Mouse (Mus musculus): ENCODE data around the gene Tex21. TPM values are rescaled to one million over a fixed set of nuclear protein-coding genes. Genes with fewer than 3 reads are reported as not detected.
A peak's percentile ranks its signal among the peaks of the same experiment; 100 is the strongest.

Tex21 gene
- polyA plus RNA-seq, 1 experiment from 2014 or later, result not detected

DNA sequence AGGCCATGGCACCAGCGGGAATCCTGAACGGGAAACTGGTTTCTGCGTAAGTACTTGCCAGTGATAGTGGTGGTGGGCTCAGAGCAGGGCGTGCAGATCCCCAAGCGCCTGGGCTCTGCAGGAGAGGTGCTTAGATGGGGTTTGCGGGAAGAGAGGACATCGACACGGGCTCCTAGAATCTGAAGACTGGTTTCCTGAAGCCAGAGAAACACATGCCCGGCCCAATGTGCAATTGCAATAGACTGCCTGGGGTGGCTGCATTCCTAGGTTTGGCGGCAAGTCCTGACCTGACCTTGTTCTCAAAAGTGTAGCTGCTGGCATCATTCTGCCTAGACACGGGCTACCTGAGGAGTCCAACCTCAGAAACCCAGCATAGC, 8.9 kb upstream of the Tex21 start:
- Histone ChIP-seq H3K4me2 (peak overlapping the region; percentile 94), H3K27me3 (replicated peaks) (no peaks in the 10 kb centered on the region), H3K4me1 (peaks cover 36% of the 10 kb centered on the region), H3K9me3 (replicated peaks) (no peaks in the 10 kb centered on the region), H3K36me3 (peaks cover 9% of the 10 kb centered on the region; the same call in 1 of the 2 replicates), H3K27ac (peak overlapping the region; percentile 76), H3K4me3 (peak overlapping the region; percentile 71), H3K9ac (peak overlapping the region; percentile 77)
- peak; percentile 21 for ATAC-seq
- 0% methylated on average over 11 of the region's 11 CpGs for WGBS (ENCODE audit: insufficient replicate concordance)

DNA sequence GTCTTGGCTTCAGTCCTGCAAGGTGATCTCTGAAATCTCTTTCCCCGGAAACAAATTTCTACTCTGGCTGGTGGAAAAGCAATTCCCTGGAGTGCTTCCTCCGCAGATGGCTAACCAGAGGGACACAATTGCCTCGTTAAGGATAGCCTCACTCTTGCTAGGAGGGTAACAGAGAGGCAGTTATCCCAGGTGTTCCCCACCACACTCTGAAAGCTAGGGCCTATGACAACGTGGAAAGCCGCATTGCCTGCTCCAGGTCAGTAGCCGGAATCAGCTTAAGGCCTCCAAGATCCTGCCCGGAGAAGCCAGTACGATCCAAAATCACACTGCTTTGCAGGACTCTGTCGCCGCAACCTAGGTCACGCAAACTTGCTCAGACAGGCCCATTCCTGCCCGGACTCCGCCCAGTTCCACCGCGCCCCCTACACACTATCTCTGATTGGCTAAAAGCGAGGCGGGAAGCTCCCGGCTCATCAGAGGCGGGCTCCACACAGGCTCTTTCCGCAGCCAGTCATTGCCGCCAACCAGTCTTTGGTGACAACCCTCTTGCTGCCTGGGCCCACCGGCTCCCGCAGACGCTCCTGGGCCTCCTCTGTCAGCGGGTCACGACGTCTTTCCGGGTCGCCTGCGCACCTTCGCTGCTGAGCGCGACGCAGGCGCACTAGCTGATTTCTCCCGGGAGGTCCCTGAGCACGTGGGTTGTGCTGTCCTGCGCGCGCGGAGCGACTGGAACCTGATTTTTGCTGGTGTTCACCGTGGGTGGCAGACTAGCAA, 8.4 kb upstream of the Tex21 start, which contains the start of gene Mthfd1:
TSS of gene Mthfd1 (plus strand) at position 574 of the 774 bp plus-strand sequence.
- Histone ChIP-seq H3K9ac (peak within 1 kb of the TSS; percentile 77), H3K4me3 (peak within 1 kb of the TSS; percentile 71), H3K9me3 (replicated peaks) (no peaks in the 10 kb centered on the region), H3K4me1 (peaks cover 36% of the 10 kb centered on the region), H3K4me2 (peak within 1 kb of the TSS; percentile 94), H3K27me3 (replicated peaks) (no peaks in the 10 kb centered on the region), H3K27ac (peak within 1 kb of the TSS; percentile 76), H3K36me3 (peaks cover 9% of the 10 kb centered on the region; the same call in 1 of the 2 replicates)
- WGBS (ENCODE audit: insufficient replicate concordance), result 2% methylated on average over 43 of the region's 43 CpGs
- ATAC-seq, result peak; percentile 97

DNA sequence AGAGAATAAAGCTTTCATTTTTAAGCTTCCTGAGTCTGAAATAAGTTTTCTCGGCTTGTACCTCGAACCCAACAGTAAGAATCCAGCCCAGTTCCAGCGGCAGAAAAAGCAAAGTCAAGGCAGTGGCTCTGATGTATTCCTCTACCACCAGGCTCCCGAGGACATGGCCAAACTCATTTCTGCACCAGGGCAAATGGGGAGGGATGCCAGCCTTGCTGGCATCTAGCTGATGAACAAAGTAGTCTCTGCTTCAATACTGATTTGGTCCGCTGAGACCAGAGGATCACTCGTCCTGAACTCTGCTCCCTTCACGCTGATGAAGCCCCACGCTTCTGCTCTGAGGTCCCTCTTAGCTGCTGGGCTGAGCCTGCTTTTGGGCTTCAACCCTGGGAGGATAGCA, 7.4 kb upstream of the Tex21 start:
- Histone ChIP-seq H3K27me3 (replicated peaks) (no peaks in the 10 kb centered on the region), H3K27ac (peak overlapping the region; percentile 76; the same call in 1 of the 2 replicates), H3K4me3 (no peak overlapping the region), H3K36me3 (peaks cover 9% of the 10 kb centered on the region; the same call in 1 of the 2 replicates), H3K9me3 (replicated peaks) (no peaks in the 10 kb centered on the region), H3K4me2 (no peak overlapping the region), H3K9ac (no peak overlapping the region), H3K4me1 (peaks cover 34% of the 10 kb centered on the region)
- 67% methylated on average over 8 of the region's 8 CpGs for WGBS (ENCODE audit: insufficient replicate concordance)
- no peak for ATAC-seq

DNA sequence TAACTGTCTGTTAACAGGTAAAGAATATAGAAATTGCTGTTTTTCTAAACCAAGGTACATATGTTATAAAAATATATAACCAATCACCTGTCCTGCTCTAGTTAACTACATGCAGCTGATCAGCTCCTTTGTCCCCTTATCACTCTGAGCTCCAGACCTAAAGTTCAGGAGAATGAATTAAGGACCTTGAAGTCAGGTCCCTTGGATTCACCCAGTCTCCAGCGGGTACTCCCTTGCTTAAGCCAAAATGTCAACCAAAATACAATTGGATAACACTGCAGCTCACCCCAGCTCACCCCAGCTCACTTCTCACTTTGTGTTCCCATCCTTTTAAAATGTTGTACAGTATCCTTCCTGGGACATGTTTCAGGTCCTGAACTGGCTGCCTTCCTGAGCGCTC, 7.0 kb upstream of the Tex21 start:
- no peak overlapping the region for H3K27ac ChIP-seq
- peaks cover 7% of the 10 kb centered on the region; the same call in 1 of the 2 replicates for H3K36me3 ChIP-seq
- no peaks in the 10 kb centered on the region for H3K9me3 ChIP-seq (replicated peaks)
- ATAC-seq, result no peak
- 70% methylated on average over 2 of the region's 2 CpGs for whole genome bisulfite sequencing (ENCODE audit: insufficient replicate concordance)
- H3K4me1 ChIP-seq, result peaks cover 30% of the 10 kb centered on the region
- H3K4me2 ChIP-seq, result no peak overlapping the region
- H3K27me3 ChIP-seq (replicated peaks), result no peaks in the 10 kb centered on the region
- H3K4me3 ChIP-seq, result no peak overlapping the region
- H3K9ac ChIP-seq, result no peak overlapping the region

DNA sequence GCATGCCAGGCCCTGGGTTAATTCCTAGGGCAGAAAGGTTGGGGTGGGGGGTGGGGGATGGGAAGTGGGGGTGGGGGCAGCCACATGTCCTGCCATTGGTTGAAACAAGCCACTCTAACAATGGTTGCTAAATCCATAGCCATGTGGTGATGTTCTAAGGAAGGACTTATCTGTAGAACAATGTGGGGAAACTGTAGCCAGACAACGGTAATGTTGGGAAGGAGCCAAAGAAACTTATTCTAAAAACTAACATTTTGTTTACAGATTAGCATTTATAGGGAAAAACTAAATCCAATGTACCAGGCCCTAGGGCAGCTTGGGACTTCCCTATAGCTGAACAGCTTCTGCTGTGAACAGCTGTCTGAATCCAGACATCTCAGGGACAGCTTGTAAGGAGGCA, 6.5 kb upstream of the Tex21 start:
- WGBS (ENCODE audit: insufficient replicate concordance), result 80% methylated on average over 1 of the region's 1 CpGs
- Histone ChIP-seq H3K27me3 (replicated peaks) (no peaks in the 10 kb centered on the region), H3K9me3 (replicated peaks) (no peaks in the 10 kb centered on the region), H3K9ac (no peak overlapping the region), H3K36me3 (0 out of 2 replicates have a peak, but pooled peaks cover 3% of the 10 kb centered on the region), H3K4me1 (peaks cover 26% of the 10 kb centered on the region), H3K27ac (no peak overlapping the region), H3K4me3 (no peak overlapping the region), H3K4me2 (no peak overlapping the region)
- no peak for ATAC-seq

DNA sequence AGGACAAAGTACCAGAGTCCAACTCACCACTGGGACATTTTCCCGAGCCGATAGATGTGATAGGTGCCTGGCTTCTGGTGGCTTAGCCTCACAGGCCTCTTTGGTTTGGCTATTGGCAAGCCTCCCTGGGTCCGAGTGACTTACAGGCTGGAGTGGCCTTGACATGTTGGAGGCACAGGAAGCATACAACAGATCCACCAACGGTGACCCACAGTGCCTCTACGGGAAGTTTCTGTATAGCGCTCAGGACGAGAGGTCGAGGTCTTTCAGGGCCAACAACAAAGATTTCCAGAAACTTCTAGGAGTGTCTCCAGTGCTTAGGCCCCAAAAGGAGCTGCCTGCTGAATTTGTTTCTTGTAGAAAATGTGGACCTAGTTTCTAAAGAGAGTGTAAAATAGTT, 1.6 kb downstream of the Tex21 start:
- Histone ChIP-seq H3K36me3 (no peaks in the 10 kb centered on the region), H3K27me3 (replicated peaks) (no peaks in the 10 kb centered on the region), H3K4me3 (no peak overlapping the region), H3K9ac (no peak overlapping the region), H3K9me3 (replicated peaks) (no peaks in the 10 kb centered on the region), H3K4me1 (peaks cover 24% of the 10 kb centered on the region), H3K27ac (no peak overlapping the region), H3K4me2 (no peak overlapping the region)
- no peak for ATAC-seq
- WGBS (ENCODE audit: insufficient replicate concordance), result 77% methylated on average over 8 of the region's 8 CpGs

DNA sequence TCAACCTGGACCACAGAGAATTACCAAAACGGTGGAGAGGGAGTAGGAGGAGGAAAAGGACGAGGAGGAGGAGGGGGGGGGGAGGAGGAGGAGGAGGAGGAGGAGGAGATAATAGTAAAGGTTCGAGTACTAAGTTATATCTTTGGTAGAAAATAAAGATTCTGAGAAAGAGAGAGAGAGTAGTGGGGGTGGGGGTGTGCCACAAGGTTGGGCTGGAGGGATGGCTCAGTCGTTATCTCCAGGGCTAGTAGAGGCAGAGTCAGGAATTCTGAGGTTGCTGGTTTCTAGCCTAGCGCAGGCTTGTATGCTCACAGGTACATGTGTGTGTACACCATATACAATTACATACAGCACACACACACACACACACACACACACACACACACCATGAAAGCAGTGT, 4.7 kb downstream of the Tex21 start:
- H3K27ac ChIP-seq, result peak overlapping the region; percentile 84
- H3K9ac ChIP-seq, result peak overlapping the region; percentile 31; the same call in 1 of the 2 replicates
- peak overlapping the region; percentile 45 for H3K4me2 ChIP-seq
- no peaks in the 10 kb centered on the region for H3K27me3 ChIP-seq (replicated peaks)
- no peak overlapping the region for H3K4me3 ChIP-seq
- H3K4me1 ChIP-seq, result peaks cover 45% of the 10 kb centered on the region
- H3K36me3 ChIP-seq, result no peaks in the 10 kb centered on the region
- no peaks in the 10 kb centered on the region for H3K9me3 ChIP-seq (replicated peaks)
- peak; percentile 67 for ATAC-seq
- 23% methylated on average over 5 of the region's 5 CpGs for WGBS (ENCODE audit: insufficient replicate concordance)

DNA sequence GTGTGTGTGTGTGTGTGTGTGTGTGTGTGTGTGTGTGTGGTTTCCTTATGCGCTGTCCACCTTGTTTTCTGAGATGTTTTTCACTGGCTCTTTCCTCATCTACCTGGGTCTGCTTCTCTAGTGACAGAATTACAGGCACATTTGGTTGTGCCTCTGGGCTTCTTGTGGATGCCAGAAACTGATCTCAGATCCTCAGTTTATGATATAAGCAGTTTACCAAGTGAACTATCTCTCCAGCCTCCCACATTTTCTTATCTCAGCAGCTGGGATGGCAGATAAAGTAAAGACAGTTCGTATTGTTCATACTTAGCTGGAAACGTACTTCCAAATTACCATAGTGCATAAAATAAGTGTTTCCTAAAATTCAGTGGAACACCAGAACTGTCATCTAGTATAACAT, 5.5 kb downstream of the Tex21 start:
- no peaks in the 10 kb centered on the region for H3K27me3 ChIP-seq (replicated peaks)
- peak; percentile 70 for ATAC-seq
- H3K9me3 ChIP-seq (replicated peaks), result no peaks in the 10 kb centered on the region
- no peaks in the 10 kb centered on the region for H3K36me3 ChIP-seq
- peak overlapping the region; percentile 47 for H3K9ac ChIP-seq
- peaks cover 45% of the 10 kb centered on the region for H3K4me1 ChIP-seq
- no peak overlapping the region for H3K4me3 ChIP-seq
- H3K4me2 ChIP-seq, result peak overlapping the region; percentile 45
- H3K27ac ChIP-seq, result peak overlapping the region; percentile 84
- 26% methylated on average over 3 of the region's 3 CpGs for WGBS (ENCODE audit: insufficient replicate concordance)

DNA sequence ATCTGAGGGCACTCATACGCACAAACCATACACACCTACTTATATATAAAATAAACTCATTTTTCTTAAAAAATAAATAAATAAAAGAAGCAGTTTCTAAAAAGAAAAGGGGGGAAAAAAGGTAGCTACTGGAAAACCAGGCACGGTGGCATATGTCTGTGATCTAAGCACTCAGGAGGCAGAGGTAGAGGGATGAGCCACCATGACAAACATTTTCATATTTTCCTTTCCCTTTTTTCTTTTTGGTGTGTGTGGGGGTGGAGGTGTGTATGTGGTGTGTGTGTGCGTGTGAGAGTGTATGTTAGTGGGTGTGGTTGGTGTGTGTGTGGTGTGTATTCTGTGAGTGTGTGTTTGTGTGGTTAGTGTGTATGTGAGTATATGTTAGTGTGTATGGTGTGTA, 5.9 kb downstream of the Tex21 start:
- peak overlapping the region; percentile 47; the same call in 1 of the 2 replicates for H3K9ac ChIP-seq
- ATAC-seq, result peak; percentile 42
- H3K4me3 ChIP-seq, result no peak overlapping the region
- peak overlapping the region; percentile 84 for H3K27ac ChIP-seq
- H3K4me1 ChIP-seq, result peaks cover 47% of the 10 kb centered on the region
- no peaks in the 10 kb centered on the region for H3K36me3 ChIP-seq
- peak overlapping the region; percentile 45 for H3K4me2 ChIP-seq
- no peaks in the 10 kb centered on the region for H3K27me3 ChIP-seq (replicated peaks)
- no peaks in the 10 kb centered on the region for H3K9me3 ChIP-seq (replicated peaks)
- 64% methylated on average over 3 of the region's 3 CpGs for WGBS (ENCODE audit: insufficient replicate concordance)

DNA sequence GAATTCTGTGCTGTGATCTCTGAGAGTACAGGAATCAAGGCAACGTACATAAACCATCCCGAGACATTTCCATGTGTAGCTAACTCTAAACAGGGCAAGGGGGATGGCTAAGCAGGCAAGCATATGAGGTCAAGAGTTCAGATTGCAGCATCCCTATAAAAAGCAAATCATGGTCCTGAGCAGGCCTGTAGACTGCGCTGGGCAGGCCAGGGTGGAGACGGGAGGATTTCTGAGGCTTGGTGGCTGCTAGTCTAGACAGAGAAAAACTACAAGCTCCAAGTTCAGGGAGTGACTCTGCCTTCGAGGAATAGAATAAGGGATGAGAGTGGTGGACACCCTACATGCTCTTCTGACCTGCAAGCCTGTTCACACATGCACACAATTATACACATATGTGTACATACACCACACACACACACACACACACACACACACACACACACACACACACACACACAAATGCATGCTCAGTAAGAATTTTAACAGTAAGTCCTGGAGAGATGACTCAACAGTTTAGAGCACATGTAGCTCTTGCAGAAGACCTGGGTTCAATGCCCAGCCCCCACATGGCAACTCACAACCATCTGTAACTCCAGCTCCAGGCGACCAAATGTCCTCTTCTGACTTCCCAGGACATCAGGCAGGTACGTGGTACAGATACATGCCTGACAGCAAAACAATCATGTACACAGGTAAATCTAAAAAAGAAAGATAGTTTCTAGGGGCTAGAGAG, 6.5 kb downstream of the Tex21 start:
- ATAC-seq, result no peak
- Histone ChIP-seq H3K36me3 (no peaks in the 10 kb centered on the region), H3K4me3 (no peak overlapping the region), H3K27me3 (replicated peaks) (no peaks in the 10 kb centered on the region), H3K4me1 (peaks cover 50% of the 10 kb centered on the region), H3K27ac (peak overlapping the region; percentile 84), H3K9ac (peak overlapping the region; percentile 25; the same call in 1 of the 2 replicates), H3K9me3 (replicated peaks) (no peaks in the 10 kb centered on the region), H3K4me2 (no peak overlapping the region)
- WGBS (ENCODE audit: insufficient replicate concordance), result 55% methylated on average over 7 of the region's 7 CpGs

DNA sequence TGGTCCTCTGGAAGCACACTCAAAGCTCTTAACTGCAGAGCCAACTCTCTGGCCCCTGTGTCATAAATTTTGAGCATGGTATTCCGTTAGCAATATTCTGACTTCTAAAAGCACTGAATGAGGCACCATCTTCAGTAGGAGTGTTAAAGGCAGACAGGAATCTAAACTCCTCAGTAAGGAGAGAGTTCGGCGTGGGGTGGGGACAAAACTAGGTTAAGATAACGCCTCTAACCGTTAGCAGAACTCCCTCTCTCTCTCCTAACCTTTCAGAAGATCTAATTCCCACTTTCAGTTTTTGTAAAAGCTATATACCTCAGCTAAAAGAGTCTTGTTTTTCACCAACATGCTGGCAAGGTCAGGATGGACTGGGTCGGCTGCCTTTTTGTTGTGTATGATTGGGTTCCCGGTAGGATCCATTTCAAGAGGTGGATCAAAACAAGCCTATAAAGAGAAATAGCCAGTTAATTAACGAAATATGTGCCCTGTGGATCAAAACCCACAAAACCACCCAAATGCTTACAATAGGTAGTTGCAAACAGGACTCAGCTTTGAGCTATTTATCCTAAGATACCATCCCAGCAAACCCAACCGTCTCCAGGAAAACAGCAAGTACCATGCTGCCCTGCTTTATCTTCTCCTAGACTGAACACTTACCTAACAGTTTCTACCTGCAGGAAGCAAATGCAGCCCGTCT, 7.3 kb downstream of the Tex21 start:
- Histone ChIP-seq H3K4me3 (no peak overlapping the region), H3K4me1 (peaks cover 54% of the 10 kb centered on the region), H3K4me2 (peak overlapping the region; percentile 39), H3K27me3 (replicated peaks) (no peaks in the 10 kb centered on the region), H3K27ac (peak overlapping the region; percentile 84), H3K36me3 (no peaks in the 10 kb centered on the region), H3K9ac (peak overlapping the region; percentile 25; the same call in 1 of the 2 replicates), H3K9me3 (replicated peaks) (no peaks in the 10 kb centered on the region)
- WGBS (ENCODE audit: insufficient replicate concordance), result 37% methylated on average over 10 of the region's 10 CpGs
- ATAC-seq, result no peak

Data from liver, embryonic 12.5 days (tissue).